Mouse (Mus musculus) brain, embryonic 18.5 days (tissue): ENCODE measurements around the gene Blvrb.
A peak's percentile ranks its signal among the peaks of the same experiment; 100 is the strongest.

Experiments
- DNase-seq: peaks from one replicate; pipeline ENCODE4 v3.0.0-alpha.2; 2012; ENCODE audit warnings: low read depth, low spot score

The Blvrb gene

GRCm38 (mm10) chr7:27448421-27449206 lies 836 bp downstream of the Blvrb start:
- no peak for DNase-seq

GRCm38 (mm10) chr7:27449256-27449862 lies 1.6 kb downstream of the Blvrb start:
- DNase-seq, result no peak

- no peak for DNase-seq
Measured at GRCm38 (mm10) chr7:27451359-27451758, 3.6 kb downstream of the Blvrb start.

DNA sequence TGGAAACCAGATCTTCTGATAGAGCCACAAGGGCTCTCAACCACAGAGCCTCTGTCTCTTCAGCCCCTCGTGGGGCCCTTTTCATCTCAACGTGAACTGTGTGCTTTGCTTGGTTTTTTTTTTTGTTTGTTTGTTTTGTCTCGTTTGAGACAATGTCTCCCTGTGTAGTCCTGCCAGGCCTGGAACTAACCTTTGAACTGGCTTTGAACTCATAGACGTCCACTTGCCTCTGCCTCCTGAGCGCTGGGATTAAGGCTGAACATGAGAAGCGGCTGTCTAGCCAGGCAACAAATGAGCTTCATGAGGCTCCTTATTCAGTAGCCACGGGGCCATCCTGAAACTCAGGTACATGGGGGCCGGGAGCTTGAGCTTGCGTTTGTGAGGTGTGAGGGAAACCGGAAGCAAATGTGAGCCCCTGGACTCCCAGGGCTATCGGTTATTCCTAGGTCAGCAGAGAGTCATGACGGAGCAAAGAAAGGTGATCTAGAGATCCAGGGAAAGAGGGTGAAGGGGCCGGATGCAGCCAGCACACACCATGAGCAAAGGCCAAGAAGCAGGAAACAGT lies 4.5 kb downstream of the Blvrb start:
- no peak for DNase-seq

DNA sequence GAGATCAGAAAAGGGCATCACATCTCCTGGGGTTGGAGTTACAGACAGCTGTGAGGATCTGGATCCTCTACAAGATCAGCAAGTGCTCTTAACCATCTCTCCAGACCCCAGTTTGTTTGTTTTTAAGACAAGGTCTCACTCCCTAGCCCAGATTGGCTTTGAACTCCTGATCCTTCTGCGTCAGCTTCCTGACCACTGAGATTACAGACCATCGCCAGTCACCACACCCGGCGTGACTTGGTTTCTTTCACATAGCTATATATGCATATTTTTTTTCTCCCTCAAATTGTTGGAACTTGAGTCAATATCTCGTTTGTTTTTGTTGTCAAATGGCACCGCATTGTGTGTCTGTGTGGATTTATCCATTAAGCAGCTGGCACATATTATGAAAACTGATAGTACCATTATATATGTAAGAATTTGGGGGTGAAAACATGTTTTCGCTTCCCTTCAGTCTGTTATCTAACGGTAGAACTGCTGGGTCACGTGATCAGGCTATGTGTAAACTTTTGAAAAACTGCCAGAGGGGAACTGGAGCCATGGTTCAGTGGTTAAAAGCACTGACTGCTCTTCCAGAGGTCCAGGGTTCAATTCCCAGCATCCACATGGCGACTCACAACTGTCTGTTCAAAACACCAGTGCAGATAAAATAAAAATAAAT lies 6.8 kb downstream of the Blvrb start:
- DNase-seq, result no peak

DNA sequence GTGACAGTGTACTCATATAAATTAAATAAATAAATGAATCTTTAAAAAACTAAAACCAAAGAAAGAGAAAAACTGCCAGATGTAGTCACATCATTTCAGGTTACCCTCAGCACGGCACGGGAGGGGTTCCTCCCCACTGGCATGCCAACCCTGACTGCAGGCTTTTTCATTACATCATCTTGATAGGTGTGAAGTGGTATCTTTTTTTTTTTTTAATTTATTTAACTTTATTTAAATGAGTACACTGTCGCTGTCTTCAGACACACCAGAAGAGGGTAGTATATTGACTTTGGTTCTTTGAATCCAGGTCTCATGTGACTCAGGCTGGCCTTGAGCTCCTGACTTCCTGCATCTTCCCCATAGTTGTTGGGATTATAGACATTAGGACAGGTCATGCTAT lies 7.5 kb downstream of the Blvrb start:
- DNase-seq, result no peak

DNA sequence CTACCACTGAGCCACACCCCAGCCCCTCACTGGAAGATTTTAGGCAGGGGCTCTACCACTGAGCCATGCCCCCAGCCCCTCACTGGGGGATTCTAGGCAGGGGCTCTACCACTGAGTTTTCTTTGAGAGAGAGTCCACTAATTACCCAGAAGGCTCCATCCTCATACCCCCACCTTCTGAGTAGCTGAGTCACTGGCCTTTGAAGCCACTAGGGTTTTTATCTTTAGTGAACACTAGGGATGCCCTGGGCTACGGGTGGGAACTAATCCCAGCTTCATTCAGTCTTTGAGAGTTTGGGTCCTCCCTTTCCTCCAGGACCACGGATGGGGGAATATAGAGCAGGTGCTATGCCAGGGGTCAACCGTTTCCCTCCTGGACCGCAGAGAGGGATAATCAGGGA lies 10.8 kb downstream of the Blvrb start:
- no peak for DNase-seq

DNA sequence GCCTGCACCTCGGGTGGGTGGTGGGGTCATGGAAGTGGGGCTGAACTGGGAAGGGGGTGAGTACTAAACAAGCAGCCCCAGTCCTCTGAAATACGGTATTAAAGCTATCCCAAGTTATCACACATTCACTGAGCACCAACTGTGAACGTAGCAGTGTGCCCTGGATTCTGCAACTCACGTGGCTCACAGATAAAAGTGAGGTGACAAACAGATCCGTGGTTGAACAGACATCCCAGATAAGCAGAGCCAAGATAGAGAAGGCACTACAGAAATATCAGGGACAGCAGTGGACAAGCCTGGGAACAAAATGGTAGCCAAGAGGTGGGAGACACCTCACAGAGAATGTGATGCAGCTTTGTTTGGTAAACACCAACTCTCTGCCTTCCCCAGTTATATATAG lies 11.9 kb downstream of the Blvrb start:
- DNase-seq, result no peak

DNA sequence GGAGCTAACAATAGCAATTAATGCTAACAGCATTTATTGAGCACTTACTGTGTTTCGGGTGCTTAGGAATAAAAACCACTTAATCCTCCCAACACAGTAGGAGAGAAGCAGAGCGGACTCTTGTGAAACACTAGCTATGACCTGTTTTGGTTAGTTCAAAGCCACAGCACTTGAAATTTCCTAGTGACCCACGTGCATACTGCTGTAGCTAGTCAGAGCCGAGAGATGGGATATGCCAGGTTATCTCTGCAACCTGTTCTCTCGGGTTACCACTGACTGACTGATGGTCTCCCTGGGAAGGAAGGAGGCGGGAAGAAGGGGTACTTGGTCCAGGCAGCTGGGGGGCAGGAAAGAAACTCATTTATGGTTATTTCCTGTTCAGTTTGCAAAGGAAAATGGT lies 12.7 kb downstream of the Blvrb start:
- DNase-seq, result no peak

- DNase-seq, result no peak
Measured at GRCm38 (mm10) chr7:27467648-27468047, 19.9 kb downstream of the Blvrb start.

- no peak for DNase-seq
Measured at GRCm38 (mm10) chr7:27471390-27472120, 23.8 kb downstream of the Blvrb start.

DNA sequence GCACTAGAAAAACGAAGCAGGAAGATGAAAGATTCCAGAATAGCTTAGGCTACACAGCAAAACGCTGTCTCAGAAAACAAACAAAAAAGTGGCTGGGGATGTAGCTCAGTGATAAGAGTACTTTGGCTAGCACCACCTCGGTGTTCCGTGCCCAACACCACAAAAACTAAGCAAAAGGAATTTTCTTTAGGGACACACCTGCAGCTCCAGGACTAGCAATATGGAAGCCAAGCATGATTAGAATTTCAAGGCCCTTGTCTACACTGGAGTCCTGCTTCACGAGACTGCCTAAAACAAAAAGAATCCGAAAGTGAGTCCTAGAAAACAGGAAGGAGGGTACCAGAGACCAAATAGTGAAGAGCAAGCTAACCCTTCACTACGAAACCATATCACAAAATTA lies 24.8 kb downstream of the Blvrb start:
- DNase-seq, result no peak

- DNase-seq, result peak; percentile 90
Measured at GRCm38 (mm10) chr7:27473156-27473834, 25.5 kb downstream of the Blvrb start, which contains the start of gene Sertad3. TSS of gene Sertad3 (plus strand) at chr7:27473768.

DNA sequence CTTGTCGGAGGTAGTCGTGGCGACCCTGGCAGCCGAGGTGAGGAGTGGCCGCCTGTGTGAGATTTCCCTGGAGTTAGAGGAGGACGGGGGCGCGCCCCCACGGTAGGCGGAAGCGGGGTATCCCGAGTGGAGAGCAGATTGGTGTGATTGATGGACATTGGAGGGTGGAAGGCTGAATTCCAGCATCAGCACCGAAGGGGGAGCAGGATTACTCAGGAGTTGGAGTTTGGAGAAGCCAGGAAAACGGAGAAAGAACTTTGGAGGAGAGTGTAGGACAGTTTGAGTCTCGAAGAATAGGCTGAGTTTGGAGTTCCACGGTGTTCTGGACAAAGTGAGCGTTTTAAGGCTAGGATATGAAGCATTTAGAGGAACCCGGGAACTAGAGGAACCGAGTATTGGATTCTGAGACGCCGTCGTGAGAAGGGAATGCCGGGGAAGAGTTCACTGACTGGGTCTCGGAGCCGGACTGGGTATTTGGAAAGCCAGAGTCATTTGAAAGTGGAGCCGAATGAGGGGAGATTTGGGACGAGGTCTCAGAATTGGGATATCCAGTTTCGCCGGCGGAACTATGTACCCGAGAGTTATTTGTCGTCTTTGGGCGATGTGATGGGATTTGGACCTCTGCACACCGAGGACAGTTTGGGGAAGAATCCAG lies 26.2 kb downstream of the Blvrb start:
- no peak for DNase-seq

DNA sequence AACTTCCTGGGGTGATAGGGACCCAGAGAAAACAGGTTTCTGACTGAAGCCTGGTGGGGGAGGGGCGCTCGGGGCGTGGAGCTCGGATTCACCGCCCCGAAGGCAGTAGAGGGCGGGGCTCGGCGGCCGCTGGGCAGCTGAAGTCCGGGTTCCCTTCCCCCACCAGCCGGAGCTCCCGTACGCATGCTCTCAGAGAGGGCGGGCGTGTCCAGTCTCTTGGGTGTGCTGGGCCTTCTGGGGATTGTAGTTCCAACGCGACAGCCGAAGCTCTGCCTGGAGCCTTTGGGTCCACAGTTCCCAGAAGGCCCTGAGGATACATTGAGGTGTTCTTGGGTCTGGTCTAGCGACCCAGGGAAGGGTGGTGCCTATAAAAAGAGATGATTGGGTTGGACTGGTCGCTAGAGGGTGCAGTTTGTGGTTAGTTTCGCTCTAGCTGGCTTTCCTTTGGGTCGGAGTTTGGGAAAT lies 26.7 kb downstream of the Blvrb start:
- DNase-seq, result peak; percentile 95

- no peak for DNase-seq
Measured at GRCm38 (mm10) chr7:27475596-27475995, 27.8 kb downstream of the Blvrb start.

GRCm38 (mm10) chr7:27476098-27476635 lies 28.4 kb downstream of the Blvrb start:
- no peak for DNase-seq

DNA sequence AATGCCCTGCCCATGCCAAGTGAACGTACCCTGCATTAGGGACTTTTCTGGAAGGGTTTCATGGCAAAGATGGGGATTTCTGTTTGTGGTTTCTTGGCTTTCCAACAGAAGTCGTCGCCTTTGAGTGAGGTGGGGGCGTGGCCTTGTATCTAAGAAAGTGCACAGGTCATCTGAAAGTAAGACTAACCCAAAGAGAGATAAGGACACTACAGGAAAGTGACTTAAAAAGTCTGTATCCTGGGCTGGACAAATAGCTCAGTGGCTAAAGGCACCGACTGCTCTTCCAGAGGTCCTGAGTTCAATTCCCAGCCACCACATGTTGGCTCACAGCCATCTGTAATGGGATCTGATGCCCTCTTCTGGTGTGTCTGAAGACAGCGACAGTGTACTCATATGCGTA lies 30.8 kb downstream of the Blvrb start:
- DNase-seq, result no peak

DNA sequence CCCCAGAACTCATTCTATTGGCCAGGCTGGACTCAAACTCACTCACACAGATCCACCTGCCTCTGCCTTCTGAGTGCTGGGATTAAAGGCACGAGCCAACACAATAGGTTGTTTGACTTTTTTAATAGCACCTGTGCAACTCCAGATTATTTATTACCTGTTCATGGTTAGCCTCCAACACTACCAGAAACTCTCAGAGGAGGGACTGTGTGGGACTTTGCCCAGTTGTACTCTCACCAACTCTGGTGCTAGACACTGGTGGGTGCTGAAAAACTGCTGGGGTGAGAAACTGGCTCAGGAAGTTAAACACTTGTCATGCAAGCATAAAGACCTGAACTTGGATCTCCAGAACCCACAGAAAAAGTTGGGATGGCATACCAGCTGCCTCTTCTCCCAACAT lies 32.0 kb downstream of the Blvrb start:
- DNase-seq, result no peak

DNA sequence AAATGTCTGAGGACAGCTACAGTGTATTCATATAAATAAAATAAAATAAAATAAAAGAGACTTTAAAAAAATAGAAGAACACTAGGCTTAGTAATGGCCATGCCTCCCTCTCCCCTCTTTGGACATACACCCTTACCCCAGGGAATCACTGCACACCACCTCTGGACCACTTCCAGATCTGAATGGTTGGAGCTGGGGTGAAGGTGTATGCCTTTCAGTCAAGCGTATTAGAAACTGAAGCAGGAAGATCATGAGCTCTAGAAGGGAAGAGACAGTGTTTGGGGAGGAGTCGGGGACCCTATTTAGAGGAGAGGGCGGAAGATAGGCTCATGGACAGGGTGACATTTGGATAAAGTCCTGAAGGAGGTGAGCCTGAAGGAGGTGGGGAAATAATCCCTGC lies 32.7 kb downstream of the Blvrb start:
- no peak for DNase-seq
